Mouse (Mus musculus) kidney, embryonic 15.5 days (tissue): Measurements from ENCODE around the gene Etfbkmt. TPM values are rescaled to one million over a fixed set of nuclear protein-coding genes. Genes with fewer than 3 reads are reported as not detected.
"Not testable (repeated sequence)": the region's sequence is repeated elsewhere in the genome, so short reads cannot be mapped to it uniquely, and the experiment has no call there.

Experiments used
- ATAC-seq: fragments of 200-750 bp; cut with Nextera tagmentation; replicated peaks from 2 replicates; pipeline ENCODE4 v1.8.0; 2017; ENCODE audit warnings: moderate TSS enrichment; ENCODE audit not compliant: low FRiP score
- H3K27ac ChIP-seq: fragments of 300-500 bp; sonication (generic); 2 replicates; pipeline ENCODE4 v1.5.1; 2015; ENCODE audit warnings: mild to moderate bottlenecking, inconsistent platforms
- H3K27me3 ChIP-seq: fragments of 300-500 bp; sonication (generic); 2 replicates; pipeline ENCODE4 v1.6.1; 2015; ENCODE audit warnings: inconsistent platforms
- H3K36me3 ChIP-seq: fragments of 300-500 bp; sonication (generic); 2 replicates; pipeline ENCODE4 v1.6.1; 2015; ENCODE audit warnings: inconsistent platforms
- H3K4me1 ChIP-seq: fragments of 300-500 bp; sonication (generic); 2 replicates; pipeline ENCODE4 v1.6.1; 2015; ENCODE audit warnings: inconsistent platforms
- H3K4me2 ChIP-seq: fragments of 300-500 bp; sonication (generic); 2 replicates; pipeline ENCODE4 v1.6.1; 2015; ENCODE audit warnings: moderate library complexity, mild to moderate bottlenecking, inconsistent platforms
- H3K4me3 ChIP-seq: fragments of 300-500 bp; sonication (generic); replicated peaks from 2 replicates; pipeline ENCODE4 v1.5.1; 2015; ENCODE audit warnings: mild to moderate bottlenecking, inconsistent platforms
- H3K9ac ChIP-seq: fragments of 300-500 bp; sonication (generic); 2 replicates; pipeline ENCODE4 v1.6.1; 2015; ENCODE audit warnings: mild to moderate bottlenecking, inconsistent platforms
- H3K9me3 ChIP-seq: fragments of 300-500 bp; sonication (generic); replicated peaks from 2 replicates; pipeline ENCODE4 v1.6.1; 2016; ENCODE audit warnings: inconsistent platforms
- WGBS: fragments of 180-500 bp; shearing (Covaris S2); methylation state at CpG from one replicate; pipeline ENCODE4 v1.1.7; 2015; ENCODE audit warnings: mixed read lengths; 5-methylcytosine and 5-hydroxymethylcytosine counted together
- polyA plus RNA-seq: library from polyadenylated mRNA; unstranded; fragments of >200 nt; fragmentation: Nextera tagmentation; extraction: Ambion mirVana; gene quantifications from 2 replicates; pipeline ENCODE4 v1.2.1, GENCODE M21; 2015

Gene Etfbkmt
- polyA plus RNA-seq, 1 experiment from 2014 or later = 20.4 TPM

DNA sequence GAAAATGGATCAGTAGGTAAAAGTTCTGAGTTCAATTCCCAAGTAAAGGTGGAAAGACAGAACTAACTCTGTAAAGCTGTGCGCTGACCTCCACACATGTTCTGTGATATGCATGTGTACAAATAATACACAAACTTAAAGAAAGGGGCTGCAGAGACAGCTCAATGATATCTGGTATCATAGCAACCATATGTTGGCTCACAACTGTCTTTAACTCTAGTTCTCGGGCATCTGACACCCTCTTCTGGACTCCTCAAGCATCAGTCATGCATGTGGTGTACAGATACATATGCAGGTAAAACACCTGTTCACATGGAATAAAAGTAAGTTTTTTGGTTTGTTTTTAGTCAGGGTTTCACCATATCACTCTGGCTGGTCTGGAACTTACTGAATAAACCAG is 28.8 kb downstream of the Etfbkmt start:
- ATAC-seq = no peak
- 98% methylated on average over 2 of the region's 2 CpGs for WGBS
- H3K4me3 ChIP-seq = no peak overlapping the region

DNA sequence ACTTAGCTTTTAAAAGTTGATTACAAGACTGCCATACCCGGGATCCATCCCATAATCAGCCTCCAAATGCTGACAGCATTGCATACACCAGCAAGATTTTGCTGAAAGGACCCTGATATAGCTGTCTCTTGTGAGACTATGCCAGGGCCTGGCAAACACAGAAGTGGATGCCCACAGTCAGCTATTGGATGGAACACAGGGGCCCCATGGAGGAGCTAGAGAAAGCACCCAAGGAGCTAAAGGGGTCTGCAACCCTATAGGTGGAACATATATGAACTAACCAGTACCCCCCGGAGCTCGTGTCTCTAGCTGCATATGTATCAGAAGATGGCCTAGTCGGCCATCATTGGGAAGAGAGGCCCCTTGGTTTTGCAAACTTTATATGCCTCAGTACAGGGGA is 30.3 kb downstream of the Etfbkmt start:
- not testable (repeated sequence) for H3K27me3 ChIP-seq, ATAC-seq, H3K9ac ChIP-seq, H3K4me1 ChIP-seq, H3K9me3 ChIP-seq, H3K4me3 ChIP-seq, H3K4me2 ChIP-seq, H3K27ac ChIP-seq
- peaks cover 51% of the 10 kb centered on the region for H3K36me3 ChIP-seq
- 82% methylated on average over 4 of the region's 4 CpGs for WGBS

More for the DNA sequence above, 28.8 kb downstream of the Etfbkmt start:
- H3K4me1 ChIP-seq = no peaks in the 10 kb centered on the region
- H3K27me3 ChIP-seq = no peaks in the 10 kb centered on the region
- H3K9me3 ChIP-seq = no peaks in the 10 kb centered on the region
- H3K4me2 ChIP-seq = no peak overlapping the region
- H3K36me3 ChIP-seq = peaks cover 49% of the 10 kb centered on the region
- H3K27ac ChIP-seq = no peak overlapping the region
- no peak overlapping the region for H3K9ac ChIP-seq

DNA sequence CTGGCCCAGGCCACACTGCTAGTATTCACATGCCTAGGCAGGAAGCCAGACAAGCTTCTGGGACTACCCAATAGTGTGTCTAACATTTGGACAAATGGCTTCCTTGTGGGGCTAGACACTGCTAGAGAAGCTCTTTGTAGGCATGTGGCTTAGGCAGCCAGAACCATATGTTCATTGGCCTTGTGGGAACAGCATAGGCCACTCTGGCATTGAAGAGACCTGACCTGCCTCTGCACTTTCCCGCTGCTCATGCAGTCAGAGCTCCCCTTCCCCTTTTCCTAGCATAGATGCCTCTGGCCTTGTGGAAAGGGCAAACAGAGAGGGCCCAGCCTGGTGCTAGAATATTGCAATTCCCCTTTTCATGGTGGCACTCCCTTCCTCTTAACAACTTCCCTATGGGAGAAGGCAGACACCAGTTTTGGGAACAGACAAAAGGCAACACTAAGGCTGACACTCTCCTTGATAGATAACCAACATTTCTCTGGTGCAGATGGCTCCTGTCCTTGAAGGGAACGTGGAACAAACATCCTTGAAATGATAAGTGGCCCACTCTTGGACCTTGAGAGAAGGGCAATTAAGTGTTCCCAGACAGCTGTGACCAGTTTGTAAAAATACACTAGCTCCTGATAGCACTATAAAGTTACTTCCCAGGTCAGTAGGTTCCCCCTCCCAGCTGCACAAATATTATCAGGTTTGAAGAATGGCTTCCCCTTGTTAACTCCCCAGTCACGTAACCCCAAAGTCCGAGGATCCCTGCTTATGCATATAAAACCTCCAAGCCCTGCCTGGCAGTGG is 34.4 kb downstream of the Etfbkmt start:
- ATAC-seq = peak; percentile 81
- Histone ChIP-seq H3K4me3 (no peak overlapping the region), H3K36me3 (peaks cover 61% of the 10 kb centered on the region), H3K27ac (peak overlapping the region; percentile 63), H3K9ac (no peak overlapping the region), H3K9me3 (peaks cover 3% of the 10 kb centered on the region), H3K27me3 (no peaks in the 10 kb centered on the region), H3K4me1 (no peaks in the 10 kb centered on the region), H3K4me2 (no peak overlapping the region)
- 27% methylated on average over 4 of the region's 4 CpGs for WGBS

DNA sequence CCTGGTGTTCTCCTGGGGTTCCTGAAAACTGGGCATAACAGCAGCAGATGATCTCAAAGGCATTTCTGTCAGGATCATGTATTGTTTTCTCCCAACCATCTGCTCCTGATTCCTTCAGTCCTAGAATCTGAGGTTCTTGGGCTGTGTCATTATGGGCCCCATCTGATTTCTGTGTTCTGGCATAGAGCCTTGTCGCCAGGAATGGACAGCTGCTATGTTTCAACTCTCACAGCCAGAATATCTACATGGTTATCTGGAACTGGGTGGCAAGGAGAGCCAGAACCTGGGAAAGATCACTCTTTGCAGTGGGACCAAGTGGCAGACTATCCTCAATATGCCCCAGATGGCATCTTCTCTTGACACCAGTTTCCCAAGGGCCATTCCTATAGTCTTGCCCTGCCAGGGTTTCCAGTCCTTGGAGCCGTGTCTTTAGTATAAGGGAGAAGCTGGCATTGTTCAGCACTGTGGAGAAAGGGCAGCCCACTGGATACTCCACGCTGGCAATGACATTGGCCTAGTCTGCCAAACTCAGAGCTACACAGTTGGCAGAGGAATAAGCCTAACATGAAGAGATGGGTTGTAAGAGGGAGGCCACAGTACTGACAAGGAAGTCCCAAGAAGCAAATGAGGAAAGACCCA is 35.4 kb downstream of the Etfbkmt start:
- 88% methylated on average over 3 of the region's 3 CpGs for WGBS
- Histone ChIP-seq H3K27me3 (no peaks in the 10 kb centered on the region), H3K9me3 (peaks cover 3% of the 10 kb centered on the region), H3K4me1 (no peaks in the 10 kb centered on the region), H3K27ac (no peak overlapping the region), H3K9ac (no peak overlapping the region), H3K36me3 (peaks cover 68% of the 10 kb centered on the region), H3K4me3 (no peak overlapping the region), H3K4me2 (no peak overlapping the region)
- no peak for ATAC-seq

DNA sequence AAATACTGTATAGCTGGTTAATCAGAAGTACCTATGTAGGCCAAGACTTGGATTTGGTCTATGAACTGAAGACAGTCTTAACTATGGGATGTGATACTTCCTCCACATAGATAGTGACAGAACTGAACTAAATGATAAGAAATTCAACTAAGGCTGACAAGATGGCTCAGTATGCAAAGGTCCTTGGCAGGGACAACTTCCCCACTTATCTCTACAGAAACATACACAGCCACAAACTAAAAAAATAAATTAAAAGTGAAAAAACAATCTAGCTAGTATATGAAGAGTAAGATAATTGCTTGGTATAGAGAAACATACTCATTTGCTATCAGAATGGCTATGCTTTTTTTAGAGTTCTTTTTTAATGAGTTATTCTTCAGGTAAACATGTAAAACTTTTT is 39.4 kb downstream of the Etfbkmt start:
- no peak overlapping the region for H3K4me2 ChIP-seq
- no peaks in the 10 kb centered on the region for H3K4me1 ChIP-seq
- no peak for ATAC-seq
- no peak overlapping the region for H3K4me3 ChIP-seq
- no peak overlapping the region for H3K27ac ChIP-seq
- H3K36me3 ChIP-seq = peaks cover 91% of the 10 kb centered on the region
- H3K9me3 ChIP-seq = peaks cover 7% of the 10 kb centered on the region
- no peaks in the 10 kb centered on the region for H3K27me3 ChIP-seq
- no peak overlapping the region for H3K9ac ChIP-seq

DNA sequence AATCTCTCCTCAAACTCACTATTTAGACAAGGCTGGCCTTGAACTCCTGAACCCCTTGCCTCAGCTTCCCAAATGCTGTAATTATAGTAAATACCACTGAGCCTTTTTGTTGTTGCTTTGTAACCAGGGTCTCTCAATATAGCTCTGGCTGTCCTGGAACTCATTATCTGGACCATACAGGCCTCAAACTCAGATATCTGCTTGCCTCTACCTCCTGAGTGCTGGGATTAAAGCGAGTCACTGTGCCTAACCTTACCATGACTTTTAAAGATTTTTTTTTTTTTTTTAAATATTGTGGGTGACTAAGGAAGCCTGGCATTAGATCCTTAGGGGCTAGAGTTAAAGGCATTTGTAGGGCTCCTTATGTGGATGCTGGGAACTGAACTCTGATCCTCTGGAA is 44.4 kb downstream of the Etfbkmt start:
- Histone ChIP-seq H3K27me3 (no peaks in the 10 kb centered on the region), H3K4me1 (peaks cover 18% of the 10 kb centered on the region), H3K27ac (no peak overlapping the region), H3K4me2 (no peak overlapping the region), H3K4me3 (no peak overlapping the region), H3K36me3 (peaks cover 48% of the 10 kb centered on the region), H3K9me3 (peaks cover 4% of the 10 kb centered on the region; the same call in 1 of the 2 replicates), H3K9ac (no peak overlapping the region)
- ATAC-seq = no peak
- 96% methylated on average over 1 of the region's 1 CpGs for whole genome bisulfite sequencing

DNA sequence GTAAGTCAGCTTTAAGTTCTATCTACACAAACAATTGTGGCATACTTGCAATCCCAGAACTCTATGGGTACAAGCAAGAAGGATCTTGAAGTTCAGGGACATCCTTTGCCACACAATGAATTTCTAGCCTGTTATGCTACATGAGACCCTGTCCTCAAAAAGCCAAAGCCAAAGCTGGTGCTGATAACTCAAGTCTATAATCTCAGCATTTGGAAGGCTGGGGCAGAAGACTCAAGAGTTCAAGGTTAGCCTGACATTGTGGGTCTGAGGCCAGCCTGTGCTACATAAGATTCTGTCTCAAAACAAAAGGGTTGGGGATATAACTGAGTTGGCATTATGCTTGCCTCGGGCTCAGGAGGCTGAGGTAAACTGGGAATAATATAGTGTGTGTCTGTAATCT is 47.7 kb downstream of the Etfbkmt start:
- H3K4me2 ChIP-seq = peak overlapping the region; percentile 64
- 67% methylated on average over 1 of the region's 1 CpGs for WGBS
- no peak overlapping the region for H3K27ac ChIP-seq
- H3K27me3 ChIP-seq = no peaks in the 10 kb centered on the region
- peak overlapping the region; percentile 71 for H3K4me3 ChIP-seq
- ATAC-seq = no peak
- peaks cover 20% of the 10 kb centered on the region for H3K4me1 ChIP-seq
- H3K9me3 ChIP-seq = peaks cover 2% of the 10 kb centered on the region; the same call in 1 of the 2 replicates
- no peak overlapping the region for H3K9ac ChIP-seq
- H3K36me3 ChIP-seq = peaks cover 18% of the 10 kb centered on the region

DNA sequence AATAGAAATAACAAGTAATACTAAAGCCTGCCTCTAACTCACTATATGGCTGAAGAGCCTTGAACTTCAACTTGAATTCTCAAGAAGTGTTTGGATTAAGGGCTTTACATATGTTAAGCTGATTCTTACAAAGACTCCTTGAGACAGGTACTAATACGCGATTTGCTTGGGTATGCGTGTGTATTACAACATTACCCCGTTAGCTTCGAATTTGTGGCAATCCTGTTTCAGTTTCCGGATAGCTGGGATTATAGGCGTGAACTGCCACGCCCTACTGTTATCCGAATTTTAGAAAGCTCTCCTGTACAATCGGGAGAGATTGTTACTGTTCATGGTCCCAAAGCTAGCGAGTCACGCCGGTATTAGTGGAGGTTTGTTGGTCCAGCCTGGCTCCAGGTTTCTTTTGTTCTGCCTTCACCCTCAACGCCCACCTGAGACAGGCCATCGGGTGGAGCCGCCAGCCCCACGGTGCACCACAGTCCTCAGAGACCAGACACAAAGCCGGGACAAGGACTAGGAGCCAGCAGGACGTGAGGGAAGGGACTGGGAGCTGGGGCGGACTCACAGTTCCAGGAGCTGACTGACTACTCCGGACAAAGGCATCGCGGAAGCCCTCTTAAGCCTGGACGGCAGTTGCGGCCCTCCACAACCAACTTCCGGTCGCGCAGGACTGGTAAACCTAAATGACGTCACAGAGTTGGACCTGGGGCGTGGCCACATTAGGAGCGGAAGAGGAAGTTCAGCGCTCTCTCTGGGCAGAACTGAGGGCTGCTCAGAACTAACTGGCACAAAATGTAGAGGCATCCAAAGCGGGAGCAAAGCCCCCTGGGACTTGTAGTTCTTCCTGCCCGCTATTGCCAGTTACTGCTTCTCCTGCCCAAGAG is 48.6 kb downstream of the Etfbkmt start, which contains the start of gene Amn1:
TSS of gene Amn1 (minus strand) at position 672 of the 884 bp plus-strand sequence.
- Histone ChIP-seq H3K4me3 (peak within 1 kb of the TSS; percentile 71), H3K9ac (peak within 1 kb of the TSS; percentile 76), H3K36me3 (peaks cover 10% of the 10 kb centered on the region), H3K27ac (peak within 1 kb of the TSS; percentile 93), H3K4me2 (peak within 1 kb of the TSS; percentile 64), H3K9me3 (no peaks in the 10 kb centered on the region), H3K27me3 (no peaks in the 10 kb centered on the region), H3K4me1 (peaks cover 20% of the 10 kb centered on the region)
- peak; percentile 100 for ATAC-seq
- WGBS = under 1% methylated on average over 34 of the region's 34 CpGs

DNA sequence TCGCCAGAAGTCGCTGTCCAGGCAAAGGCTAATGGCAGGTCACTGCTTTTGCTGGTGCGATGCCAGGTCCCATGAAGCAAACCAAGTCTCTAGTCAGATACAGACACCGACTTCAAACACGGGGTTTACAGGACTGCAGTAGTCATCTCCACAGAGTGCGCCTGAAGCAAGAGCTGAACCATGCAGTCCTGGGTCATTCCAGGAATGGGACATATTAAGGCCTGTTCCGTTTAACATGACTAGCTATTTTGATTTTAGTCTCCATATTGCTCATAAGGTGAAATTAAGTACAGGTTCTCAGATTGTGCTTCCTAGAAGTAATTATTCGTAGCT is 49.2 kb downstream of the Etfbkmt start:
- Histone ChIP-seq H3K9me3 (no peaks in the 10 kb centered on the region), H3K36me3 (peaks cover 5% of the 10 kb centered on the region), H3K4me3 (peak overlapping the region; percentile 71), H3K4me1 (peaks cover 20% of the 10 kb centered on the region), H3K27me3 (no peaks in the 10 kb centered on the region), H3K4me2 (peak overlapping the region; percentile 64), H3K27ac (peak overlapping the region; percentile 93), H3K9ac (peak overlapping the region; percentile 15; the same call in 1 of the 2 replicates)
- ATAC-seq = no peak
- 36% methylated on average over 8 of the region's 8 CpGs for WGBS

DNA sequence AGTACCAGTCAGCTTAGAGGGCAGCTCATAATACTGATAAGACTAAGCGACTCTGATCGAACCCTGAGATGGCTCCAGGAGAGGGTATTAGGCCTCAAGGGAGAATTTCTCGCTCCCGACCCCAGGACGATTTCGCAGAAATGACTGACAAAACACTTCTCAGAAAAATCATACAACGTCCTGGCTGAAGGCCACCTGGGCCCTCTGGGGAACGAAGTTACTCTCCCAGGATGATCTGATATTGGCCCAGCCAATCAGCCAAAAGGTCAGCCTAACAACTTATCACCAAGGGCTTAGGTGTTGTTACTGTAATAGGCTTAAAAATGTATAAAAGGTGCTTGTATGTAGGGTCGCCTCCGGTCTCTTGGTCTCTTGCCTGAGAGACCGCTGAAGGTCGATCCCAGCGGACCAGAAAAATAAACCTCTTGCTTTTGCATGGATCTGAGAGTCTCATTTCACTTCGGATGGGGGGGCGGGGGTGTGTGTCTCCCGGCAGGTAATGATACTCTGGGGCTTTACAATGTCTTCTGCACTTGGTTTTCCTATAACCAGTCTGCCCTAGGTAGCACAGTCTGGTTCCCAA is 49.8 kb downstream of the Etfbkmt start:
- H3K4me3 ChIP-seq = peak overlapping the region; percentile 71; the same call in 1 of the 2 replicates
- peaks cover under 1% of the 10 kb centered on the region; the same call in 1 of the 2 replicates for H3K36me3 ChIP-seq
- H3K4me2 ChIP-seq = peak overlapping the region; percentile 64
- WGBS = 96% methylated on average over 16 of the region's 16 CpGs
- H3K9me3 ChIP-seq = no peaks in the 10 kb centered on the region
- no peak overlapping the region for H3K9ac ChIP-seq
- H3K27ac ChIP-seq = peak overlapping the region; percentile 93; the same call in 1 of the 2 replicates
- H3K27me3 ChIP-seq = no peaks in the 10 kb centered on the region
- H3K4me1 ChIP-seq = peaks cover 20% of the 10 kb centered on the region
- no peak for ATAC-seq

DNA sequence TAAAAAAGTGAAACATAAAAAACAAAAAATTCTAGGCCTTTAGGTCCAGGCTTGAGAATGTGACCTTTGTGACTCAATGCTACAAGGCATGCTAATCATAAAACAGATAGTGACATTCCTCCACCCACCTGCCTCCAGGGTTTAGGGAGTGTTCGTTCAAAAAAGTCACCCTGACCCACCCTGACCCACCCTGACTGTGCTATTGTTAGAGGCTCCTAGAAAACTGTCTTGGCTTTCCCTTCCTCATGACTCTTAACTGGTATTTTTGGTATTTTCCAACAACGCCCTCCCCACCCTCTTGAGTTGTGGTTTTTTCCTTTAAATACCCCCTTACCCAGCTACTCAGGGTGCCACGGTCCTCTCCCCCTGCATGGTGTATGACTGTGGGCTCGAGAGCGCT is 52.3 kb downstream of the Etfbkmt start:
- H3K4me2 ChIP-seq, H3K9ac ChIP-seq, H3K4me3 ChIP-seq, H3K27me3 ChIP-seq, ATAC-seq, H3K36me3 ChIP-seq, H3K27ac ChIP-seq, H3K9me3 ChIP-seq: not testable (repeated sequence)
- 91% methylated on average over 5 of the region's 5 CpGs for WGBS
- H3K4me1 ChIP-seq = peaks cover 15% of the 10 kb centered on the region
